Mouse (Mus musculus): Measurements from ENCODE around the gene Guk1. TPM values are rescaled to one million over a fixed set of nuclear protein-coding genes. Genes with fewer than 3 reads are reported as not detected.
A peak's percentile ranks its signal among the peaks of the same experiment; 100 is the strongest.

Gene Guk1
- polyA plus RNA-seq, 1 experiment from 2014 or later: 138 TPM

DNA sequence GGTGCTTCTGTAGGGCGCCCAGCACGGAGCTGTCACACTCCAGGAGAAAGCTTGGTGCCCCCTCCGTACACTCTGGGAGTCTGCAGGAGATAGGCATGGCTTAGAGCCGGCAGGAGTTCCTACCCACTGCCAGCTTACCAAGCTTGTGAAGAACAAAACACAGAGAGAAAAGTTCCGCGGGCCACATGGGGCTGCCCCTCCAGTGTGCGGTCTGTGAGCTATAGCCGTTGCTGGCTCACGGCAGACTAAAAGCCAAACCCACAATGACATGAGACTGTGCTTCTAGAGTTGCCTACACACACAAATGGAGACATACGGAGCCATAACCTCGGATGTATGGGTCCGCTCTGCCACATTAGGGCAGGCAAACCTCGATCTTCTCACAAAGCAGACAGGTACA is 32.9 kb downstream of the Guk1 start:
- Histone ChIP-seq H3K9me3 (no peaks in the 10 kb centered on the region), H3K27ac (no peak overlapping the region), H3K4me2 (replicated peaks) (no peak overlapping the region), H3K27me3 (no peaks in the 10 kb centered on the region), H3K36me3 (peaks cover 25% of the 10 kb centered on the region), H3K4me3 (no peak overlapping the region), H3K4me1 (peaks cover 10% of the 10 kb centered on the region), H3K9ac (no peak overlapping the region)
- 94% methylated on average over 13 of the region's 13 CpGs for WGBS
- no peak for ATAC-seq (ENCODE audit: low FRiP score, low read depth)

DNA sequence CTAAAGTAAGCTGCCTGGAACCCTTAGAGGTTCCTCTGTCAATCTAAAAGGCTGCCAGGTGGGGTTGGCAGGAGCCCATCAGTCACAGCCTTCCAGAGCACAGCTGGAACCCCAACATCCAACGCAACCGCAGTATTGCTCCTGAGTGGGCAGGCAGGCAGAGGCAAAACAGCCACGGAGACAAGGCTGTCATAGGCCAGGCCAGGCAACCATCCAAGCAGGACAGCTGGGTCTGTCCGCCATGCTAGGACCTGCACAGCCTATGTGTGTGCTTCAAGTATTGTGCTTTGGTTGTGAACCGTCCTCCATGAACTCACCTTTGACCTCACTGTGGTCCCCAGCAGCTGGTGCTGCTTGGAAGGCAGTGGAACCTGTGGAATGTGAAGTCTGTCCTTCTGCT is 36.1 kb downstream of the Guk1 start:
- Histone ChIP-seq H3K4me1 (no peaks in the 10 kb centered on the region), H3K27me3 (no peaks in the 10 kb centered on the region), H3K36me3 (peaks cover 25% of the 10 kb centered on the region), H3K9me3 (no peaks in the 10 kb centered on the region), H3K4me3 (no peak overlapping the region), H3K4me2 (replicated peaks) (no peak overlapping the region), H3K27ac (no peak overlapping the region), H3K9ac (no peak overlapping the region)
- WGBS: 85% methylated on average over 5 of the region's 5 CpGs
- no peak for ATAC-seq (ENCODE audit: low FRiP score, low read depth)

DNA sequence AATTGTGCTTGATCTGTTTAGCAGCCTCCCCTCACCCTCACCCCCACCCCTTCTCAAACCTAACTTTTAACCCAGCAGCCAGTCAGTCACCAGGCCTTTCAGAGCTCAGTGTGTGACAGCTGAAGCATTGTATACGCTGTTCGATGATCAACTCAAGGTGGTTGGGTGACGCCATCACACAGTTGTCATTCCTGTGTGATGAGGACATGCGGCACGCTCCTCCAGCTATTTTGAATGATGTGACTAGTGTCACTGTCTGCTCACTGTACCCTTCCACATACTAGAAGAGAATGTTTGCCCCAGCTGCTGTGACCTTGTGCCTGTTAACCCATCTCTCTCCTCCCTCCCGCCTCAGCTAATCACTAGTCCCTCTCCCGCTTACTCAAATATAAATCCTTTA is 37.8 kb downstream of the Guk1 start:
- no peaks in the 10 kb centered on the region for H3K27me3 ChIP-seq
- peak; percentile 61 for ATAC-seq (ENCODE audit: low FRiP score, low read depth)
- no peak overlapping the region for H3K4me3 ChIP-seq
- no peak overlapping the region for H3K4me2 ChIP-seq (replicated peaks)
- H3K4me1 ChIP-seq: no peaks in the 10 kb centered on the region
- no peaks in the 10 kb centered on the region for H3K9me3 ChIP-seq
- no peak overlapping the region for H3K9ac ChIP-seq
- H3K36me3 ChIP-seq: peaks cover 25% of the 10 kb centered on the region
- no peak overlapping the region for H3K27ac ChIP-seq
- 85% methylated on average over 7 of the region's 7 CpGs for WGBS

GRCm38 (mm10) chr11:59151729-59152128 is 40.3 kb downstream of the Guk1 start:
- no peaks in the 10 kb centered on the region for H3K4me1 ChIP-seq
- no peak overlapping the region for H3K4me2 ChIP-seq (replicated peaks)
- WGBS: 34% methylated on average over 3 of the region's 3 CpGs
- ATAC-seq (ENCODE audit: low FRiP score, low read depth): no peak
- H3K9me3 ChIP-seq: no peaks in the 10 kb centered on the region
- H3K27ac ChIP-seq: no peak overlapping the region
- H3K36me3 ChIP-seq: peaks cover 11% of the 10 kb centered on the region
- no peak overlapping the region for H3K4me3 ChIP-seq
- no peak overlapping the region for H3K9ac ChIP-seq
- no peaks in the 10 kb centered on the region for H3K27me3 ChIP-seq

GRCm38 (mm10) chr11:59149302-59149701 is 42.7 kb downstream of the Guk1 start:
- no peak for ATAC-seq (ENCODE audit: low FRiP score, low read depth)
- Histone ChIP-seq H3K9ac (no peak overlapping the region), H3K4me3 (no peak overlapping the region), H3K36me3 (no peaks in the 10 kb centered on the region), H3K4me2 (replicated peaks) (no peak overlapping the region), H3K9me3 (no peaks in the 10 kb centered on the region), H3K4me1 (no peaks in the 10 kb centered on the region), H3K27ac (no peak overlapping the region), H3K27me3 (no peaks in the 10 kb centered on the region)
- WGBS: 60% methylated on average over 3 of the region's 3 CpGs

GRCm38 (mm10) chr11:59142962-59143361 is 49.0 kb downstream of the Guk1 start:
- H3K4me2 ChIP-seq (replicated peaks): no peak overlapping the region
- H3K9me3 ChIP-seq: no peaks in the 10 kb centered on the region
- H3K4me3 ChIP-seq: no peak overlapping the region
- H3K36me3 ChIP-seq: no peaks in the 10 kb centered on the region
- no peak overlapping the region for H3K9ac ChIP-seq
- no peak for ATAC-seq (ENCODE audit: low FRiP score, low read depth)
- H3K27ac ChIP-seq: no peak overlapping the region
- peaks cover 14% of the 10 kb centered on the region for H3K27me3 ChIP-seq
- no peaks in the 10 kb centered on the region for H3K4me1 ChIP-seq
- WGBS: 74% methylated on average over 5 of the region's 5 CpGs

DNA sequence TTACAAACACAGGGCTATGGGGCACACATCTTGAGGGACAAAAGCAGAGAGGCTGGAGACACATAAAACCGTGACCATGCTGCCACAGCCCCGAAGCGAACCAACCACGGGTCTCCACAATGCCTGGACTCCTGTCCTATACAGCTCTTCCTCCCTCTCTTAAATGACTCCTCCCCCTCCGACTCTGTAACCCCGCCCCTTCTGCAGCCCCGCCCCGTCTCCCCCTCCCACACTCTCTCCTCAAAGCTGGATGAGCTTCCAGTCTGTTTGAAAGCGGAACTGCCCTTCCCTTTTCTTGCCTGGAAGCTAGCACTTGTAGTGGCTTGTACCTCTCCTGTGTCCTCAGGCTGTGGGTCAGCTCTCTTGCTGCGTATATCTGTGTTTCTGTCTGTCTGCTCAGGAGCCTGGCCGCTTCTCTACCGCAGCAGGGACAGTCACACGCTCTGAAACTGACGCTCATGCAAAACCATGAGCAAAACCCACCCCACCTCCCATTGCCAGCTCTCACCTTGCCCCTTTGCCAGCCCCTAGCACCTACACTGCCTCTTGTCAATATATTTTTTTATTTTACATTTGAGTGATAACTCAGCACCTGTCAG is 50.1 kb downstream of the Guk1 start:
- 7% methylated on average over 14 of the region's 14 CpGs for WGBS
- no peak overlapping the region for H3K27ac ChIP-seq
- 0 out of 2 replicates have a peak, but pooled peaks have one; percentile 45 for ATAC-seq (ENCODE audit: low FRiP score, low read depth)

GRCm38 (mm10) chr11:59138537-59139486 is 53.2 kb downstream of the Guk1 start:
- no peak for ATAC-seq (ENCODE audit: low FRiP score, low read depth)
- Histone ChIP-seq H3K9me3 (no peaks in the 10 kb centered on the region), H3K4me1 (peaks cover 12% of the 10 kb centered on the region), H3K9ac (no peak overlapping the region), H3K36me3 (no peaks in the 10 kb centered on the region), H3K4me2 (replicated peaks) (no peak overlapping the region), H3K27ac (no peak overlapping the region), H3K4me3 (no peak overlapping the region), H3K27me3 (peaks cover 56% of the 10 kb centered on the region)
- WGBS: 58% methylated on average over 19 of the region's 19 CpGs

More for the DNA sequence above, 50.1 kb downstream of the Guk1 start:
- H3K9me3 ChIP-seq: no peaks in the 10 kb centered on the region
- H3K36me3 ChIP-seq: no peaks in the 10 kb centered on the region
- peak overlapping the region; percentile 39 for H3K4me2 ChIP-seq (replicated peaks)
- no peak overlapping the region for H3K9ac ChIP-seq
- no peaks in the 10 kb centered on the region for H3K4me1 ChIP-seq
- H3K4me3 ChIP-seq: no peak overlapping the region
- H3K27me3 ChIP-seq: peaks cover 25% of the 10 kb centered on the region

DNA sequence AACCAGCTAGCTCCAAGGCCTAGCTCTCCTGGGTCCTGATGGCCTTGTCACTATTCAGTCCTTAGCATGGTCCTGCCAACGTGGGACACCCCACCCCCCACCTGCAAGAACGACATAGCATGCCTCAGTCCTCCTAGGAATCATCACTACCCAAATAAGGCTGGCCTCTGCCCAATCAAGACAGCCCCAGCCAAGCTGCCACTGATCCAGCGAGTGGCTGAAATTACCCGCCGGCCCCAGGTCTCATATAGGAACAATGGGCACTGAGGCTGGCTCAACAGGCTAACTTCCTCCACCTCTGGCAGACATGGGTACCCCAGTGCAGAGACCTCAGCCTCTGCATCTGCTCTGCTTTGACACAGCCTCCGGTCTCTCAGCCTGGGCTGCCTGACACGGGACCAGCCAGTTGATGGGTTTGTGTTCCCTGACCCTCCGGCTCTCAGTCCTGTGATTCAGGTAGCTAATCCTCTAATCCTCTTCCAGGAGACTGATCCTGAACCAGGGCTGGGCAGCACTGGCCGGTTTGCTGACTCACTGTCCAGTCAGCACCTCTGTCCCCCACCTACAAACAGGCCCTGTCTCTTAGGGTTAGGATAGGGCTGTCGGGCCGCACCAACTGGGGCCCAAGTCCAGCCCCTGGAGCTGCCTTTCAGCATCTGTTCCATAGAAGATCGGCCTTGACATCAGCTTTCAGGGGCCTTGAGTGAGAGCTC is 54.9 kb downstream of the Guk1 start:
- no peak for ATAC-seq (ENCODE audit: low FRiP score, low read depth)
- Histone ChIP-seq H3K9me3 (no peaks in the 10 kb centered on the region), H3K9ac (no peak overlapping the region), H3K27ac (no peak overlapping the region), H3K36me3 (no peaks in the 10 kb centered on the region), H3K4me1 (peaks cover 12% of the 10 kb centered on the region), H3K4me3 (no peak overlapping the region), H3K27me3 (peaks cover 72% of the 10 kb centered on the region), H3K4me2 (replicated peaks) (0 out of 2 replicates have a peak overlapping the region, but pooled peaks have one; percentile 9)
- 69% methylated on average over 12 of the region's 12 CpGs for WGBS

- Histone ChIP-seq H3K9me3 (no peaks in the 10 kb centered on the region), H3K9ac (peak within 1 kb of the TSS; percentile 43), H3K4me2 (replicated peaks) (peak within 1 kb of the TSS; percentile 54), H3K4me3 (peak within 1 kb of the TSS; percentile 31), H3K27ac (no peak within 1 kb of the TSS), H3K4me1 (peaks cover 12% of the 10 kb centered on the region), H3K36me3 (no peaks in the 10 kb centered on the region), H3K27me3 (peaks cover 82% of the 10 kb centered on the region)
- ATAC-seq (ENCODE audit: low FRiP score, low read depth): no peak
- WGBS: 23% methylated on average over 44 of the region's 44 CpGs
Observed at GRCm38 (mm10) chr11:59135904-59136452, 56.0 kb downstream of the Guk1 start, which contains the start of gene Obscn. Obscn (minus strand) TSS chr11:59136402.

- no peak for ATAC-seq (ENCODE audit: low FRiP score, low read depth)
- H3K4me1 ChIP-seq: peaks cover 12% of the 10 kb centered on the region
- WGBS: 11% methylated on average over 55 of the region's 55 CpGs
- peaks cover 88% of the 10 kb centered on the region for H3K27me3 ChIP-seq
- H3K4me2 ChIP-seq (replicated peaks): peak overlapping the region; percentile 54
- no peaks in the 10 kb centered on the region for H3K36me3 ChIP-seq
- peak overlapping the region; percentile 43 for H3K9ac ChIP-seq
- peak overlapping the region; percentile 31 for H3K4me3 ChIP-seq
- H3K9me3 ChIP-seq: no peaks in the 10 kb centered on the region
- H3K27ac ChIP-seq: no peak overlapping the region
Observed at GRCm38 (mm10) chr11:59135051-59135820, 56.8 kb downstream of the Guk1 start.
